Mouse (Mus musculus): ENCODE measurements around the gene Lcorl. TPM values are rescaled to one million over a fixed set of nuclear protein-coding genes. Genes with fewer than 3 reads are reported as not detected.
A peak's percentile ranks its signal among the peaks of the same experiment; 100 is the strongest.

Gene Lcorl
- polyA plus RNA-seq (2014; fragmentation: Nextera tagmentation; extraction: Ambion mirVana), result 24.3 and 26.6 TPM in 2 replicates

DNA sequence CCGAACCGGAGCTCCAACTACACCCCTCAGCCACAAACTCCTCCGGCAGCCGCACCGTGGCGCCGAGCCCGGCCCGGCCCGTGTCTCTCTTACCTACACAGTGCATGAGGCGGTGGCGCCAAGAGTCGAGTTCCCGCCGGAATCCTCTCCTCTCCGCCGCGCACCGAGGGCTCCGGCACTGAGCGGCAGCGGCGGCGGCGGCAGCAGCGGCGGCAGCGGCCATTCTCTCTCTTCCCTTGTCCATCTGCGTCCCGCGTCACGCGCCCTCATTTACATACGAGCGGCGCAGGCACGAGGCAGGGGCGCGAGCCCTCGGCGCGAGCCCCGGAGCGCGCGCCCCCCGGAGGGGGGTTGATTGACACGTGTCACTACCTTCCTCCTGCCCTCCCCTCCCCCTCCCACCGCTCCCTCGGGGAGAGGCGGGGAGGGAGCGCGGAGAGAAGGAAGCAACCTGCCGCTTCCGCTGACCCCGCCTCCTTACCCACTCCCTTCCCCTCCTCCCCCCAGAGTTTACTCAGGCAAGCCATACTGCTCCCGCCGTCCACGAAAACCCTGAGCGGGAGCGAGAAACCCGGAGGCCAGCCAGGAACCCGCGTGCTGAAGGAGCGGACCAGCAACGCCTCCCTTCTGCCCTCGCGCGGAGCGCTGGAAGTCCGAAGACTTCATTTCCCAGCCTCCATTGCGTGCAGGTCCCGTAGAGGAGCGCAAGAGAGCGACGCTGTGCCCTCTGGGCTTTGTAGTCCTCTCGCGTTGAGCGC lies at the start of gene Lcorl:
Gene Lcorl (minus strand): TSS at position 362 of the 758 bp plus-strand sequence.
- peak within 1 kb of the TSS; percentile 81 to 99 for H3K4me3 ChIP-seq (ENCODE audit: control insufficient read depth in 1 of 2, insufficient read depth in 1 of 2, low read depth in 1 of 2, low read length in 2 of 2)
- peak within 1 kb of the TSS; percentile 78 for H3K4me2 ChIP-seq (ENCODE audit: low read length)
- H3K9ac ChIP-seq (ENCODE audit: low read length), result peak within 1 kb of the TSS; percentile 90
- H3K9me3 ChIP-seq (ENCODE audit: control insufficient read depth, low read length), result no peaks in the 10 kb centered on the region
- H3K27ac ChIP-seq (replicated peaks in 1 of 2; ENCODE audit: control insufficient read depth in 1 of 2, insufficient read depth in 1 of 2, low read depth in 2 of 2, low read length in 2 of 2), result peak within 1 kb of the TSS; percentile 98 to 99
- no peaks in the 10 kb centered on the region; a peak in 1 of 4 replicates for H3K4me1 ChIP-seq (ENCODE audit: control insufficient read depth in 2 of 2, insufficient read depth in 2 of 2, low read length in 2 of 2)
- ATAC-seq (ENCODE audit: insufficient number of reproducible peaks, insufficient read depth, low FRiP score, low read depth), result peak; percentile 95
- no peaks in the 10 kb centered on the region for H3K36me3 ChIP-seq (ENCODE audit: control insufficient read depth, insufficient read depth, low read length)
- WGBS, result 0% methylated on average over 59 of the region's 79 CpGs
- no peaks in the 10 kb centered on the region for H3K27me3 ChIP-seq (ENCODE audit: control insufficient read depth, insufficient read depth, low read length)

DNA sequence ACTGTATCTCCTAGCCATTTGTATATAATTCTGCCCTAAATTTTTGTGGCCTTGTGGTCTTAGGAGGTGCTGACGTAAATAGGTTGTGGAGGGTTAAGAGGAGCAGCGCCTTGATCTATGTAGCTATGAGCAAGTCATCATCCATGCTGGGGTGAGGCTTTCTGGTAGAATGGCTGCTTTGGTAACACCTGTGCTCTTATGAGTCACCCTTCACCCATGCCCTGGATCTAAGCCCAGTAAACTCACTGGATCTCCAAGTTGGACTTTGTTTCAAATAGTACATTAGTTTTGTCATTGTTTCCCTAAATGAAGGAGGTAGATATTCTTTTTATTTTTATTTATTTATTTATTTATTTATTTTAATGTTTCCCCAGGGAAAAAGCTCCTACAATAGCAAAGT lies 47.3 kb upstream of the Lcorl start:
- Histone ChIP-seq H3K4me2 (ENCODE audit: low read length) (no peak overlapping the region), H3K4me3 (ENCODE audit: control insufficient read depth in 1 of 2, insufficient read depth in 1 of 2, low read depth in 1 of 2, low read length in 2 of 2) (no peak overlapping the region), H3K36me3 (ENCODE audit: control insufficient read depth, insufficient read depth, low read length) (no peaks in the 10 kb centered on the region), H3K9ac (ENCODE audit: low read length) (no peak overlapping the region), H3K9me3 (ENCODE audit: control insufficient read depth, low read length) (no peaks in the 10 kb centered on the region), H3K27me3 (ENCODE audit: control insufficient read depth, insufficient read depth, low read length) (no peaks in the 10 kb centered on the region), H3K4me1 (ENCODE audit: control insufficient read depth in 2 of 2, insufficient read depth in 2 of 2, low read length in 2 of 2) (no peaks in the 10 kb centered on the region), H3K27ac (replicated peaks in 1 of 2; ENCODE audit: control insufficient read depth in 1 of 2, insufficient read depth in 1 of 2, low read depth in 2 of 2, low read length in 2 of 2) (no peak overlapping the region)
- 90% methylated on average over 2 of the region's 2 CpGs for WGBS
- no peak for ATAC-seq (ENCODE audit: insufficient number of reproducible peaks, insufficient read depth, low FRiP score, low read depth)

DNA sequence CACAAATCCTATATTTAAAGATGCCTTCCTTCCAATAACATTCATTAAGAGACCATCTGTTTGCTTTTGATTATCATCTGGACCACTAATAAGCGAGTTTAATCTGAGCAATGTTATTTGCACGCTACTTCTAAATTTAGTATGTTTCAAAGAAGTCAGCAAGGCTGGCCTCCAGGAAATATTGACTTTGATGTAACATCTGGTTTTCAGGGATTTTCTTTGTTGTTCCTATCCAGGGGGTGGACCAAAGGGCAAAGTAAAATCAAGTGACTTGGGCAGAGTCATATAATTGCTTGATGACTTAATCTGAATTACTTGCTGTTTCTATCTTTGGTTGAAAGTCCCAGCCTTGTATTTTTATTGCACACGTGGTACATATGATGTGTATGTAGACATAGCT lies 45.8 kb upstream of the Lcorl start:
- H3K4me2 ChIP-seq (ENCODE audit: low read length), result no peak overlapping the region
- no peaks in the 10 kb centered on the region for H3K9me3 ChIP-seq (ENCODE audit: control insufficient read depth, low read length)
- H3K4me1 ChIP-seq (ENCODE audit: control insufficient read depth in 2 of 2, insufficient read depth in 2 of 2, low read length in 2 of 2), result no peaks in the 10 kb centered on the region
- H3K27me3 ChIP-seq (ENCODE audit: control insufficient read depth, insufficient read depth, low read length), result no peaks in the 10 kb centered on the region
- H3K27ac ChIP-seq (replicated peaks in 1 of 2; ENCODE audit: control insufficient read depth in 1 of 2, insufficient read depth in 1 of 2, low read depth in 2 of 2, low read length in 2 of 2), result no peak overlapping the region
- H3K4me3 ChIP-seq (ENCODE audit: control insufficient read depth in 1 of 2, insufficient read depth in 1 of 2, low read depth in 1 of 2, low read length in 2 of 2), result no peak overlapping the region
- H3K9ac ChIP-seq (ENCODE audit: low read length), result no peak overlapping the region
- no peaks in the 10 kb centered on the region for H3K36me3 ChIP-seq (ENCODE audit: control insufficient read depth, insufficient read depth, low read length)
- 68% methylated on average over 3 of the region's 3 CpGs for WGBS
- no peak for ATAC-seq (ENCODE audit: insufficient number of reproducible peaks, insufficient read depth, low FRiP score, low read depth)

DNA sequence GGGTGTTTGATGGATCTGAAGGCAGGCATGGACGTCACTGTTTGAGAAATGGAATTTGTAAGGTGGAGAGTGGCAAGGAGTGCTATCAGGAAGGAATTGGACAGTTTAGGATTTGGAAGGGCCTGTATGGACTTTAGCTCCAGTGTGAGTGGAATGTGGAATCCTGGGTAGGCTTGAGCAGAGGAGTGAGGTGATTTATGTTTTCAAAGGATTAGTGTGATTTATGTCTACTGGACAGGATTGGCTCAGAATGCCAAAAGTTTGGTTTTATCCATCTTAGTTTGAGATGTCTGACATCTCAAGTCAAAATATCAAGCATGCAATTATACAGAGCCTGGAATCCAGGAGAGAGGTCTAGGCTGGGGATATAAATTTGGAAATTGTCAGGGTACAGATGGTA lies 37.9 kb upstream of the Lcorl start:
- H3K4me1 ChIP-seq (ENCODE audit: control insufficient read depth in 2 of 2, insufficient read depth in 2 of 2, low read length in 2 of 2), result no peaks in the 10 kb centered on the region; a peak in 1 of 4 replicates
- ATAC-seq (ENCODE audit: insufficient number of reproducible peaks, insufficient read depth, low FRiP score, low read depth), result no peak
- H3K27ac ChIP-seq (replicated peaks in 1 of 2; ENCODE audit: control insufficient read depth in 1 of 2, insufficient read depth in 1 of 2, low read depth in 2 of 2, low read length in 2 of 2), result no peak overlapping the region
- WGBS, result 42% methylated on average over 1 of the region's 1 CpGs
- no peak overlapping the region for H3K4me3 ChIP-seq (ENCODE audit: control insufficient read depth in 1 of 2, insufficient read depth in 1 of 2, low read depth in 1 of 2, low read length in 2 of 2)
- H3K9me3 ChIP-seq (ENCODE audit: control insufficient read depth, low read length), result no peaks in the 10 kb centered on the region
- H3K9ac ChIP-seq (ENCODE audit: low read length), result no peak overlapping the region
- H3K4me2 ChIP-seq (ENCODE audit: low read length), result no peak overlapping the region
- H3K27me3 ChIP-seq (ENCODE audit: control insufficient read depth, insufficient read depth, low read length), result no peaks in the 10 kb centered on the region
- H3K36me3 ChIP-seq (ENCODE audit: control insufficient read depth, insufficient read depth, low read length), result no peaks in the 10 kb centered on the region

DNA sequence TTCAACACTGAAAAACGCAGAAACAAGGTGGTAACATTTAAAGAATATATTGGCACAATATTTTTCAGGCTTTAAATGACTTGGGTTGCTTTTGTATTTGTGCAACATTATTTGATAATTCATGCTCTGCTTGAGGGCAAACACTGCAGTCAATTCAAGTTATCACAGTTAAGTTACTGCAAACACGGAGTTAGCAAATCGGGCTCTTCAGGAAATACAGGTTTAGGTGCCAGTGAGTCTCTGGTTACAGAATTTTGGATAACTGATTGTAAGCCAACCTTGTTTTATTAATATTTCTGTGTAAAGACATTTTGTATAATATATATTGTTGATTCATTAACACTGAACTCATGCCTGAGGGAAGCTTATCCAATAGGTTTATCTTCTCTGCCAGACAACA lies 36.3 kb upstream of the Lcorl start:
- no peak for ATAC-seq (ENCODE audit: insufficient number of reproducible peaks, insufficient read depth, low FRiP score, low read depth)
- Histone ChIP-seq H3K36me3 (ENCODE audit: control insufficient read depth, insufficient read depth, low read length) (no peaks in the 10 kb centered on the region), H3K4me3 (ENCODE audit: control insufficient read depth in 1 of 2, insufficient read depth in 1 of 2, low read depth in 1 of 2, low read length in 2 of 2) (no peak overlapping the region), H3K4me2 (ENCODE audit: low read length) (no peak overlapping the region), H3K27ac (replicated peaks in 1 of 2; ENCODE audit: control insufficient read depth in 1 of 2, insufficient read depth in 1 of 2, low read depth in 2 of 2, low read length in 2 of 2) (no peak overlapping the region), H3K9me3 (ENCODE audit: control insufficient read depth, low read length) (no peaks in the 10 kb centered on the region), H3K4me1 (ENCODE audit: control insufficient read depth in 2 of 2, insufficient read depth in 2 of 2, low read length in 2 of 2) (no peaks in the 10 kb centered on the region; a peak in 1 of 4 replicates), H3K27me3 (ENCODE audit: control insufficient read depth, insufficient read depth, low read length) (no peaks in the 10 kb centered on the region), H3K9ac (ENCODE audit: low read length) (no peak overlapping the region)
- 71% methylated on average over 3 of the region's 3 CpGs for WGBS

DNA sequence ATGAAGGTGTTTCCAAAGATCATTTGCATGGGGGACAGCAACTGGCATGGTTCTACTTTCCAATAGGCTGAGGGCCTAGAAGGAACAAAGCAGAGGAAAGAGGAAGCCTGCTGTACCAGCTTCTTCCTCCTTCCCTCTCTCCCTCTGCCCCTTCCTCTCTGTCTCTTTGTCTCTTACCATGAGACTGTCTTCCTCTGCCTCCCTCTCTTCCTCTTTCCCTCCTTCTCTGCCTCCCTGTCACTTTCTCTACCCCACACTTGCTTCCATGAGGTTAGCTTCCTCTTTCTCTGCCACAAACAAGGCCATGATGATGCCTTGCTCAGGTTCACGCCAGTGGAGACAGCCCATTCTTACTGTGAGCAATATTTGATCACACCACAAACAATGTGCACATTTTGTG lies 18.9 kb upstream of the Lcorl start:
- Histone ChIP-seq H3K4me1 (ENCODE audit: control insufficient read depth in 2 of 2, insufficient read depth in 2 of 2, low read length in 2 of 2) (no peaks in the 10 kb centered on the region), H3K4me2 (ENCODE audit: low read length) (no peak overlapping the region), H3K4me3 (ENCODE audit: control insufficient read depth in 1 of 2, insufficient read depth in 1 of 2, low read depth in 1 of 2, low read length in 2 of 2) (no peak overlapping the region), H3K27me3 (ENCODE audit: control insufficient read depth, insufficient read depth, low read length) (no peaks in the 10 kb centered on the region), H3K36me3 (ENCODE audit: control insufficient read depth, insufficient read depth, low read length) (no peaks in the 10 kb centered on the region), H3K27ac (replicated peaks in 1 of 2; ENCODE audit: control insufficient read depth in 1 of 2, insufficient read depth in 1 of 2, low read depth in 2 of 2, low read length in 2 of 2) (no peak overlapping the region), H3K9me3 (ENCODE audit: control insufficient read depth, low read length) (no peaks in the 10 kb centered on the region), H3K9ac (ENCODE audit: low read length) (no peak overlapping the region)
- 84% methylated on average over 1 of the region's 1 CpGs for WGBS
- ATAC-seq (ENCODE audit: insufficient number of reproducible peaks, insufficient read depth, low FRiP score, low read depth), result no peak

DNA sequence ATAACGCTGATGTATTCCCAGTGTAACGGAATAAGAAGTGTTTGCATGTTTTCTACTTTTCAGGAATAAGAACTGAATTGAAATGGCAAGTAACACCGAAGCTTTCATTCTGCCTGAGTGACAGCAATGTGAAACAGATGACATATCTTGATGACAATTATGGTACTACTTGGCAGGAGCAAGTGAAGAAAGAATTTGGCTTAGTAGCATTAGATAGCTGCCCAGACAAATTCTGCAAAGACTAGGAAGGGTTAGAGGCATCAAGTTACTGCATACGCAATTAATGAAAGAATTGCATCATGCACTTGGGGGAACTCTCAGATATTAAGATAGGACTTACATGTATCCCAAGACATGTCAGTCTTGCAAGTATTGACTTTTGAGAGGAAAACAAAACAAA lies 18.1 kb upstream of the Lcorl start:
- ATAC-seq (ENCODE audit: insufficient number of reproducible peaks, insufficient read depth, low FRiP score, low read depth), result no peak
- Histone ChIP-seq H3K27ac (replicated peaks in 1 of 2; ENCODE audit: control insufficient read depth in 1 of 2, insufficient read depth in 1 of 2, low read depth in 2 of 2, low read length in 2 of 2) (no peak overlapping the region), H3K4me2 (ENCODE audit: low read length) (no peak overlapping the region), H3K4me1 (ENCODE audit: control insufficient read depth in 2 of 2, insufficient read depth in 2 of 2, low read length in 2 of 2) (no peaks in the 10 kb centered on the region), H3K4me3 (ENCODE audit: control insufficient read depth in 1 of 2, insufficient read depth in 1 of 2, low read depth in 1 of 2, low read length in 2 of 2) (no peak overlapping the region), H3K27me3 (ENCODE audit: control insufficient read depth, insufficient read depth, low read length) (no peaks in the 10 kb centered on the region), H3K9me3 (ENCODE audit: control insufficient read depth, low read length) (no peaks in the 10 kb centered on the region), H3K9ac (ENCODE audit: low read length) (no peak overlapping the region), H3K36me3 (ENCODE audit: control insufficient read depth, insufficient read depth, low read length) (no peaks in the 10 kb centered on the region)
- 68% methylated on average over 4 of the region's 4 CpGs for WGBS

Data from heart, embryonic 14.5 days (tissue).